Mouse (Mus musculus) adrenal gland, adult 8-10 months (tissue): ENCODE data around the gene Grhl1. TPM values are rescaled to one million over a fixed set of nuclear protein-coding genes. Genes with fewer than 3 reads are reported as not detected.

Experiments used
- DNase-seq: peaks from one replicate; pipeline ENCODE4 v3.0.0; 2022
- total RNA-seq, 4 experiments: library from RNA; stranded (reverse); gene quantifications; 2 replicates each; pipeline ENCODE4 v1.2.4; 2022

Grhl1 gene
- total RNA-seq: under 1 TPM; 0.46 to 0.73 (median 0.59) TPM

GRCm38 (mm10) chr12:24571523-24572392, at the start of gene Grhl1:
TSS of gene Grhl1 (plus strand) at chr12:24572283.
- DNase-seq: peak; percentile 92

- peak; percentile 71 for DNase-seq
Observed at GRCm38 (mm10) chr12:24525065-24525464, 47.0 kb upstream of the Grhl1 start.

- no peak for DNase-seq
Observed at GRCm38 (mm10) chr12:24536390-24536789, 35.7 kb upstream of the Grhl1 start.

- no peak for DNase-seq
Observed at GRCm38 (mm10) chr12:24537201-24537600, 34.9 kb upstream of the Grhl1 start.

- DNase-seq: peak; percentile 38
Observed at GRCm38 (mm10) chr12:24537965-24538364, 34.1 kb upstream of the Grhl1 start.

GRCm38 (mm10) chr12:24541426-24542154, 30.5 kb upstream of the Grhl1 start:
- no peak for DNase-seq

- DNase-seq: no peak
Observed at GRCm38 (mm10) chr12:24547686-24548085, 24.4 kb upstream of the Grhl1 start.

GRCm38 (mm10) chr12:24548885-24549284, 23.2 kb upstream of the Grhl1 start:
- DNase-seq: no peak

GRCm38 (mm10) chr12:24552531-24552930, 19.6 kb upstream of the Grhl1 start:
- DNase-seq: no peak

GRCm38 (mm10) chr12:24555976-24556375, 16.1 kb upstream of the Grhl1 start:
- no peak for DNase-seq

- no peak for DNase-seq
Observed at GRCm38 (mm10) chr12:24563395-24563960, 8.6 kb upstream of the Grhl1 start.

GRCm38 (mm10) chr12:24565311-24565710, 6.8 kb upstream of the Grhl1 start:
- no peak for DNase-seq

- no peak for DNase-seq
Observed at GRCm38 (mm10) chr12:24567606-24568005, 4.5 kb upstream of the Grhl1 start.

GRCm38 (mm10) chr12:24572421-24573274, 565 bp downstream of the Grhl1 start:
- DNase-seq: no peak

- no peak for DNase-seq
Observed at GRCm38 (mm10) chr12:24573275-24573580, 1.1 kb downstream of the Grhl1 start.

GRCm38 (mm10) chr12:24574870-24575269, 2.8 kb downstream of the Grhl1 start:
- no peak for DNase-seq

- DNase-seq: no peak
Observed at GRCm38 (mm10) chr12:24580452-24580851, 8.4 kb downstream of the Grhl1 start.

GRCm38 (mm10) chr12:24580996-24581683, 9.1 kb downstream of the Grhl1 start:
- no peak for DNase-seq

- DNase-seq: no peak
Observed at GRCm38 (mm10) chr12:24583653-24584052, 11.6 kb downstream of the Grhl1 start.

GRCm38 (mm10) chr12:24584835-24585234, 12.8 kb downstream of the Grhl1 start:
- no peak for DNase-seq

GRCm38 (mm10) chr12:24586193-24586592, 14.1 kb downstream of the Grhl1 start:
- no peak for DNase-seq

GRCm38 (mm10) chr12:24590371-24590770, 18.3 kb downstream of the Grhl1 start:
- no peak for DNase-seq
